Mouse (Mus musculus) C2C12 (cell line): ENCODE measurements at regions not wholly inside any gene's neighbourhood (a gene's known extent, or its start where the extent isn't known, plus 50 kb on each side); places are given as distances from the start of the nearest gene placed in this dataset.

ENCODE experiments used
- H3K27me3 ChIP-seq: one replicate; pipeline ENCODE4 v1.6.1; 2011; ENCODE audit not compliant: control insufficient read depth, insufficient read depth, insufficient read length
- H3K36me3 ChIP-seq: one replicate; pipeline ENCODE4 v1.6.1; 2011; ENCODE audit not compliant: control insufficient read depth, insufficient read depth
- H3K4me3 ChIP-seq: one replicate; pipeline ENCODE4 v1.5.1; 2011; ENCODE audit warnings: mild to moderate bottlenecking, control low read depth; ENCODE audit not compliant: poor library complexity, insufficient read depth, severe bottlenecking
- H3K79me2 ChIP-seq: one replicate; pipeline ENCODE4 v1.6.1; 2011; ENCODE audit not compliant: control insufficient read depth, insufficient read depth
- H3K79me3 ChIP-seq: one replicate; pipeline ENCODE4 v1.6.1; 2011; ENCODE audit warnings: low read depth, control low read depth
- H3ac ChIP-seq: one replicate; pipeline ENCODE3; 2011; ENCODE audit warnings: low read depth; ENCODE audit not compliant: control insufficient read depth, insufficient read length
- CEBPB ChIP-seq: IDR thresholded peaks from one replicate; pipeline ENCODE4 v1.6.1; 2011; ENCODE audit warnings: low read depth, mild to moderate bottlenecking, control low read depth, moderate library complexity
- CTCF ChIP-seq: IDR thresholded peaks from one replicate; pipeline ENCODE4 v1.5.1; 2011; ENCODE audit not compliant: control insufficient read depth, insufficient read depth, insufficient read length
- FOSL1 ChIP-seq: IDR thresholded peaks from one replicate; pipeline ENCODE4 v1.8.0; 2011; ENCODE audit warnings: mild to moderate bottlenecking, low read length; ENCODE audit not compliant: poor library complexity, insufficient read depth, severe bottlenecking
- MAX ChIP-seq: IDR thresholded peaks from one replicate; pipeline ENCODE4 v1.6.1; 2011; ENCODE audit warnings: mild to moderate bottlenecking, control low read depth
- MYOD1 ChIP-seq: IDR thresholded peaks from one replicate; pipeline ENCODE4 v1.6.1; 2011; ENCODE audit warnings: low read depth; ENCODE audit not compliant: control insufficient read depth, insufficient read length
- MYOG ChIP-seq: IDR thresholded peaks from one replicate; pipeline ENCODE4 v1.6.1; 2011; ENCODE audit not compliant: control insufficient read depth, insufficient read length; ENCODE audit errors: extremely low read depth
- USF1 ChIP-seq: IDR thresholded peaks from one replicate; pipeline ENCODE4 v1.6.1; 2011; ENCODE audit warnings: low read depth, mild to moderate bottlenecking, control low read depth, moderate library complexity

DNA sequence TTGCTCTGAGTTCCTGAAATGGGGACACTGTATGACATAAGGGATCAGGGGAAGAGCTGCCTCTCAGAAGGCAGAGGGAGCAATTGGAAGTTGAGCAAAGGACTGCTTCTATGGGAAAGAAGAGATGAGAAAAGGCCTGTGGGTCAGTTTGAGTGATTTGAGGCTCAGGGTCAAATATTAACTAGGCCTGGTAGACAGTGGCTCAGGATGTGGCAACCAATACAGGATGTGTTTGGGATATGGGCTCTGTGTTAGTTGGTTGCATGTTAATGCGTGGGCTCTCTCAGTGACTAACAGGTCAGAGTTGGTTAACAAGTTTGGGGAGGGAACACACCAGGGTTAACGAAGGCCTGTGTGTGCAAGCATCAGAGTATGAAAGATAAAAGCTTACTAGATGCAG is 169.3 kb upstream of the Gmds start:
- Histone ChIP-seq H3K27me3 (no peaks in the 10 kb centered on the region), H3ac (no peak overlapping the region), H3K36me3 (no peaks in the 10 kb centered on the region), H3K79me3 (no peaks in the 10 kb centered on the region), H3K79me2 (no peaks in the 10 kb centered on the region), H3K4me3 (no peak overlapping the region)
- TF ChIP-seq MYOD1, result no peak
- no peak for TF ChIP-seq CEBPB
- TF ChIP-seq MAX, result no peak
- TF ChIP-seq MYOG, result no peak
- TF ChIP-seq FOSL1, result no peak
- TF ChIP-seq CTCF, result no peak
- no peak for TF ChIP-seq USF1

DNA sequence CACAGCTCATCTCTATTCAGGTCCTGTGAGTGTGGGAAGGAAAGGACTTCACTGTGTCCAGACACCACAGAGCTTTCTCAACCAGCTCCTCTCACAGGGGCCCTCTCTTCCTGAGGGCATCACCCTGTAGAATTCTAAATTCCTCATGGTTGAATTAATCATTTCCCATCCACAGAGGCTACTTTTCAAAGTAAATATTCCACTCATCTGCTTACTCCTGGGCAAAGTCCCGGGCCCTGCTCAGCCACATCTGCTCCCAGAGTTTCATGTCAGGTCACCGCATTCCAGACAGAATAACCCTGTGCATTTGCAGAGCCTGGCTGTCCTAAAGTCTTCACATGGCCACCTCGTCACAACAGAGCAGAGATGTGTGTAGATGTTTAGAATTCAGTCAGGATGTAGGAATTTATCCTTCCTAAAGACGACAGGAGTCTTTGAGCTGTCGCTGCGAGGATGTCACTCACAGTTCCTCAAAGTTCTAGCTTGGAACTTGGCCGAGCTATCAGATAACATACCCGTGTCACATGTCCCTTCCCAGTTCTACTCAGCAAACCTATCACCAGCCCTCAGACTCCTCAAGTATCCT is 159.8 kb upstream of the Gmds start:
- no peak overlapping the region for H3K4me3 ChIP-seq
- H3K27me3 ChIP-seq, result no peaks in the 10 kb centered on the region
- no peak for TF ChIP-seq CTCF
- no peak for TF ChIP-seq FOSL1
- TF ChIP-seq MYOD1, result no peak
- no peak for TF ChIP-seq MYOG
- TF ChIP-seq CEBPB, result no peak
- TF ChIP-seq MAX, result no peak
- no peak for TF ChIP-seq USF1
- H3ac ChIP-seq, result no peak overlapping the region
- no peaks in the 10 kb centered on the region for H3K79me2 ChIP-seq
- no peaks in the 10 kb centered on the region for H3K36me3 ChIP-seq
- H3K79me3 ChIP-seq, result no peaks in the 10 kb centered on the region

DNA sequence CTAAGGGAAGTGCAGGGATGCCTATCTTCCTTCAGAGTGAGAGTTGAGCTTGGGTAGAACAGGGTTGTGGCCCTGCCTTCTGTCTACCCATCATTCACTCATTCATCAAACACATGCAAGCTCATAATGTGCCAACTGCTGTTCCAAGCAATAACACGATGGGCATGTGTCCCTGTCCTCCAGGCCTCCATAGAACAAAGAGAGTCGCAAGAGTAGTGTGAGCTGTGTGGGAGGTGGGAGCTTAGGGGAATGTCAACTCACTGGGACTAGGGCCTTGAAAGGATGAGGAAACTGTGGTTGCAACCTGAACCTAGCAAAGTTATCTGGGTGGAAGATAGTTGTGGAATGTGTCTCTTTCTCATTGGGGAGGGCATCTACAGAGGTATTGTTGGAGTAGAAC is 157.7 kb upstream of the Gmds start:
- no peaks in the 10 kb centered on the region for H3K79me2 ChIP-seq
- H3K27me3 ChIP-seq, result no peaks in the 10 kb centered on the region
- no peaks in the 10 kb centered on the region for H3K36me3 ChIP-seq
- no peaks in the 10 kb centered on the region for H3K79me3 ChIP-seq
- H3ac ChIP-seq, result no peak overlapping the region
- TF ChIP-seq USF1 (no peak), MAX (no peak), MYOD1 (no peak), FOSL1 (no peak), CTCF (no peak), CEBPB (no peak)
- no peak overlapping the region for H3K4me3 ChIP-seq

DNA sequence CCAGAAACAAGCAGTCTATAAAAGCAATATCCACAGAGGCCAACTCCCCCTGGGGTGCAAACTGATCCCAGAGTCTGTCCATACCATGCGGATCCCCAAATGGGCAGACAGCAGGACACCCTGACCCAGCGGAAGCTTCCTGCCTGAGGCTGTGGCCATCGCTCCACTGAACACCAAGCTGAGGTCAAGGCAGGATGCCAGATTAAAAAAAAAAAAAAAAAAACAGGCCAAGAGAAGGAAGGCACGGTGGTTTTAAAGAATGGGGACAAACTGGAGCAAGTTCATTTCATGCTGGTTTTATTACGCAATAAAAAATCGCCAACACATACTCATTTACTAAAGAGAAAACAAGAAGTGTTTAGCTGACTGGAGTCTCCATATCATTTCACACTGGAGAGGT is 156.5 kb upstream of the Gmds start:
- no peak overlapping the region for H3K4me3 ChIP-seq
- no peaks in the 10 kb centered on the region for H3K79me3 ChIP-seq
- H3K36me3 ChIP-seq, result no peaks in the 10 kb centered on the region
- no peaks in the 10 kb centered on the region for H3K27me3 ChIP-seq
- TF ChIP-seq CEBPB, result peak; percentile 74
- TF ChIP-seq USF1, result no peak
- no peak overlapping the region for H3ac ChIP-seq
- no peaks in the 10 kb centered on the region for H3K79me2 ChIP-seq

DNA sequence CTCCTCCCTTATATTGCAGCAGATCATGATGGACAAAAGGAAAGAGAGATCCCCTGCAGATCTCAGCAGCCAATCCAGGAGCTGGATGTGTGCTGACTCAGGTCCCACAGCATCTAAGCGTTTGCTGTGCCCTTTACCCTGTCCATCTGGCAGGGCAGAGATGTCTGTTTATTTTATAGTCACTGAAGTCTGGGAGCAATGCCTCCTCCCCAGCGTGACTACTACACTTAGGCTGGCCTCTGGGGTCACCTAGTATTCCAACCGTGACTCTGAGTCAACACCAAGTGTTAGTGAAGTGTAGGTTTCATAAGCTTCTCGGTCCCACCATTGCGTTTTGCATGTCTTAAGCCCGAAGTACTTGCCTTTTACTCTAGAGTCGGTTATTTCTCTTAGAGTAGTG is 155.3 kb upstream of the Gmds start:
- Histone ChIP-seq H3K4me3 (no peak overlapping the region), H3K79me2 (no peaks in the 10 kb centered on the region), H3ac (no peak overlapping the region), H3K36me3 (no peaks in the 10 kb centered on the region), H3K27me3 (no peaks in the 10 kb centered on the region), H3K79me3 (no peaks in the 10 kb centered on the region)
- TF ChIP-seq MYOD1 (no peak), USF1 (no peak), MYOG (no peak), FOSL1 (no peak), CEBPB (no peak), MAX (no peak), CTCF (no peak)

DNA sequence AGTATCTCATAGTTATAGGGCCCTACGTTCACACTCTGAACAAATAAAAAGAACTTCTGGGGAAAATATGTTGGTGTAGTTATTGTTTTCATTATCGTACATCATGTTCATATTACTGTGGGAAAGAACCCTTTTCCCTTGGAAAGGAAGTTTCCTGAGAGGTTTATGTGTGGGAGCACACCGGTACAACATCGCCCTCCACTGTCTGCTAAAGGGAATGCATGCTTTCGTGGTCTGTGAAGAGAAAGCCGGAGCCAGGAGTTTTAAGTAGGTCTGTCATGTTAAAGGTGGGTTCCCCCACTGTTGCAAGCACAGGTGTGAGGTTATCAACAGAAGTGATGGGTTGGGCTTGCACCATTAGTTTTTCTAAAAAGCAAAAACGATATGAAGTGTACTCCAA is 154.8 kb upstream of the Gmds start:
- no peak overlapping the region for H3ac ChIP-seq
- no peaks in the 10 kb centered on the region for H3K36me3 ChIP-seq
- no peaks in the 10 kb centered on the region for H3K79me2 ChIP-seq
- TF ChIP-seq MYOD1 (no peak), CTCF (peak; percentile 74)
- no peaks in the 10 kb centered on the region for H3K79me3 ChIP-seq
- H3K4me3 ChIP-seq, result no peak overlapping the region
- no peaks in the 10 kb centered on the region for H3K27me3 ChIP-seq
